Mouse (Mus musculus) CH12.LX (cell line): ENCODE results near the gene Cdc42ep5.

Experiments
- CTCF ChIP-seq, 2 experiments: IDR thresholded peaks in 1 of 2; conservative IDR thresholded peaks in 1 of 2; 2 replicates each; pipeline ENCODE4 v1.5.1; 2011 to 2012; ENCODE audit warnings: low read depth in 2 of 2, low read length in 2 of 2, improper control_type of control experiment in 1 of 2, inconsistent platforms in 1 of 2, mild to moderate bottlenecking in 1 of 2, moderate library complexity in 1 of 2
- MAFK ChIP-seq: IDR thresholded peaks from 2 replicates; pipeline ENCODE4 v1.6.1; 2011; ENCODE audit warnings: low read length, improper control_type of control experiment; ENCODE audit not compliant: insufficient replicate concordance
- MAX ChIP-seq: IDR thresholded peaks from 2 replicates; pipeline ENCODE4 v1.6.1; 2011; ENCODE audit warnings: low read length, improper control_type of control experiment
- NRF1 ChIP-seq: IDR thresholded peaks from 2 replicates; pipeline ENCODE4 v1.6.1; 2014; ENCODE audit warnings: low read depth, mild to moderate bottlenecking, inconsistent platforms, low read length, improper control_type of control experiment, moderate library complexity
- POLR2AphosphoS2 ChIP-seq: IDR thresholded peaks from 2 replicates; pipeline ENCODE4 v1.6.1; 2011; ENCODE audit warnings: low read depth, low read length, improper control_type of control experiment
- SMC3 ChIP-seq: IDR thresholded peaks from 2 replicates; pipeline ENCODE4 v1.6.1; 2011; ENCODE audit warnings: low read depth, low read length, improper control_type of control experiment
- UBTF ChIP-seq: IDR thresholded peaks from 2 replicates; pipeline ENCODE4 v1.6.1; 2012; ENCODE audit warnings: low read depth, mild to moderate bottlenecking, inconsistent platforms, low read length, improper control_type of control experiment, moderate library complexity
- USF1 ChIP-seq: IDR thresholded peaks from 2 replicates; pipeline ENCODE4 v1.6.1; 2014; ENCODE audit warnings: low read depth, mild to moderate bottlenecking, inconsistent platforms, low read length, improper control_type of control experiment

DNA sequence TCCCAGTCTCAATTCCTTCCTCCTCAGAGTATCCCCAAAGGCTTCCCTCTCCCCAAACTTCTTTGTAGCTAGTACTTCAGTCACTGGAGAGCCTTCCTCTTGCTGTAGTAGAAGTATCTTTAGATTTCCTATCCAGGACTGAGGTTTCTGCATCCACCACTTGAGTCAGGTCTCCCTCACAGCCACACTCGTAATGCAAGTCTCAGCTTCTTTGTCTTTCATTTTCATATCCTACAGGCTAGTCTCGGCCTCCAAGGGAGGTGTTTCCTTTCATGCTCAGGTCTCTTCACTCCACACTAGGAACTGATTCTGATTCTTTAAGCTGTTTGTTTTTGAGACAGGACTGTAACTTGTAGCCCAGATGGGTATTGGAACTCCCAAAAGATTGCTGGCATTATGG lies 26.5 kb downstream of the Cdc42ep5 start:
- TF ChIP-seq CTCF (conservative IDR thresholded peaks at IDR 0.05 in 1 of 2, IDR thresholded peaks at IDR 0.05 in 1 of 2; ENCODE audit: low read depth in 2 of 2, low read length in 2 of 2) (no peak), POLR2AphosphoS2 (no peak), MAFK (no peak), UBTF (no peak), USF1 (no peak), MAX (no peak), SMC3 (no peak), NRF1 (no peak)
